Comparison of ENCODE assay signal across 8 mouse cellular contexts in genomic region chr5:120510982-120511642, GRCm38 (mm10). TPM values are rescaled to one million over a fixed set of nuclear protein-coding genes. Genes with fewer than 3 reads are reported as not detected.
DNase-seq lines count a peak whose midpoint lies in the region; ATAC-seq and TF ChIP-seq lines count a peak whose summit lies in the region.

Gene Slc8b1 (plus strand): TSS chr5:120511168.

- no peaks in the 10 kb centered on the region for H3K9me3 ChIP-seq in MEL (replicated peaks; ENCODE audit: insufficient read depth, low read length)
- H3K9me3 ChIP-seq in hindbrain, embryonic 10.5 days: peaks cover 5% of the 10 kb centered on the region
- no peaks in the 10 kb centered on the region for H3K9me3 ChIP-seq in lung, postnatal 0 days (ENCODE audit: low read length)

- H3K79me2 ChIP-seq in MEL (ENCODE audit: control insufficient read depth, insufficient read depth, low read length, poor library complexity): no peaks in the 10 kb centered on the region; the same call in 1 of the 2 replicates

- WGBS in hindbrain, embryonic 10.5 days: 1% methylated on average over 36 of the region's 36 CpGs
- WGBS in lung, postnatal 0 days: under 1% methylated on average over 36 of the region's 36 CpGs

- no peak for TF ChIP-seq CTCF in MEL (IDR thresholded peaks at IDR 0.05 in 2 of 3, conservative IDR thresholded peaks at IDR 0.05 in 1 of 3; ENCODE audit: control insufficient read depth in 1 of 3, insufficient read depth in 1 of 3, low read depth in 2 of 3, low read length in 3 of 3, poor library complexity in 1 of 3, severe bottlenecking in 1 of 3)
- no peak for TF ChIP-seq CTCF in lung, postnatal 0 days (IDR thresholded peaks at IDR 0.05)

- peaks cover 0 to 6% of the 10 kb centered on the region in 2 experiments; a peak in 1 of 4 replicates for H3K4me1 ChIP-seq in MEL (ENCODE audit: control insufficient read depth in 1 of 2, insufficient read depth in 2 of 2, low read length in 2 of 2)
- H3K4me1 ChIP-seq in hindbrain, embryonic 10.5 days (replicated peaks): peaks cover 51% of the 10 kb centered on the region
- H3K4me1 ChIP-seq in lung, postnatal 0 days (ENCODE audit: insufficient read depth, low read depth, low read length): peaks cover 6% of the 10 kb centered on the region

- no peak for TF ChIP-seq EP300 in MEL (IDR thresholded peaks at IDR 0.05; ENCODE audit: low read depth in 1 of 2, low read length in 2 of 2)
- TF ChIP-seq EP300 in lung, postnatal 0 days (IDR thresholded peaks at IDR 0.05): no peak

- DNase-seq in MEL (ENCODE audit: low read depth, low spot score): peak; percentile 91
- DNase-seq in cerebellum, adult 8-10 months: peak; percentile 91
- peak; percentile 95 for DNase-seq in hindbrain, embryonic 10.5 days (ENCODE audit: low spot score)
- peak; percentile 93 for DNase-seq in layer of hippocampus, adult 9-11 months
- peak; percentile 97 for DNase-seq in lung, postnatal 0 days (ENCODE audit: low spot score)
- DNase-seq in ovary, postnatal 14 days (ENCODE audit: low spot score): peak; percentile 96
- DNase-seq in thymus, postnatal 14 days: peak; percentile 95

- no peak for TF ChIP-seq RAD21 in MEL (IDR thresholded peaks at IDR 0.05; ENCODE audit: low read depth, low read length)

- no peak within 1 kb of the TSS for H3K27ac ChIP-seq in MEL (ENCODE audit: control insufficient read depth, low read depth, low read length)
- peak within 1 kb of the TSS; percentile 82 for H3K27ac ChIP-seq in hindbrain, embryonic 10.5 days
- H3K27ac ChIP-seq in lung, postnatal 0 days (ENCODE audit: low read length): peak within 1 kb of the TSS; percentile 71

- TF ChIP-seq POLR2A in MEL (IDR thresholded peaks at IDR 0.05; ENCODE audit: control insufficient read depth in 1 of 2, insufficient read depth in 1 of 2, low read depth in 1 of 2, low read length in 2 of 2, poor library complexity in 1 of 2): peak; percentile 51 to 64; a peak in 1 of 4 replicates

- H3K4me3 ChIP-seq in MEL (ENCODE audit: control insufficient read depth in 1 of 2, insufficient read depth in 1 of 2, low read depth in 2 of 2, low read length in 2 of 2): peak within 1 kb of the TSS; percentile 76 to 99
- peak within 1 kb of the TSS; percentile 57 for H3K4me3 ChIP-seq in hindbrain, embryonic 10.5 days
- peak within 1 kb of the TSS; percentile 55 for H3K4me3 ChIP-seq in lung, postnatal 0 days (ENCODE audit: low read depth, low read length)

- peaks cover 0 to 3% of the 10 kb centered on the region in 2 experiments; a peak in 1 of 4 replicates for H3K36me3 ChIP-seq in MEL (ENCODE audit: control insufficient read depth in 1 of 2, insufficient read depth in 2 of 2, low read length in 2 of 2)
- H3K36me3 ChIP-seq in hindbrain, embryonic 10.5 days: no peaks in the 10 kb centered on the region
- H3K36me3 ChIP-seq in lung, postnatal 0 days (ENCODE audit: insufficient read depth, low read length): no peaks in the 10 kb centered on the region

- peak; percentile 85; the same call in 1 of the 2 replicates for ATAC-seq in frontal cortex, adult (ENCODE audit: low TSS enrichment)
- peak; percentile 96 for ATAC-seq in lung, postnatal 0 days

- peak within 1 kb of the TSS; percentile 70 for H3K4me2 ChIP-seq in lung, postnatal 0 days (replicated peaks; ENCODE audit: low read depth, low read length)

- peak within 1 kb of the TSS; percentile 76 for H3K9ac ChIP-seq in MEL (ENCODE audit: control insufficient read depth, low read depth, low read length, poor library complexity, severe bottlenecking)
- H3K9ac ChIP-seq in lung, postnatal 0 days (replicated peaks; ENCODE audit: low read depth): peak within 1 kb of the TSS; percentile 43

- H3K27me3 ChIP-seq in MEL (ENCODE audit: control insufficient read depth in 1 of 2, insufficient read depth in 2 of 2, low read length in 2 of 2): no peaks in the 10 kb centered on the region
- peaks cover 19% of the 10 kb centered on the region for H3K27me3 ChIP-seq in hindbrain, embryonic 10.5 days (ENCODE audit: insufficient read depth, poor library complexity, severe bottlenecking)
- H3K27me3 ChIP-seq in lung, postnatal 0 days (replicated peaks; ENCODE audit: insufficient read depth, low read length): no peaks in the 10 kb centered on the region

TF ChIP-seq in MEL, 35 proteins besides CTCF, POLR2A, EP300 and RAD21:
- peak; percentile 82 for TF ChIP-seq ZNF384 (IDR thresholded peaks at IDR 0.05; ENCODE audit: low read depth, low read length)
- no peak for TF ChIP-seq USF2 (IDR thresholded peaks at IDR 0.05; ENCODE audit: borderline replicate concordance in 1 of 2, insufficient read depth in 1 of 2, low read depth in 1 of 2, low read length in 2 of 2)
- TF ChIP-seq POLR2AphosphoS5 (IDR thresholded peaks at IDR 0.05; ENCODE audit: borderline replicate concordance, low read depth, low read length): no peak
- TF ChIP-seq POLR2AphosphoS2 (IDR thresholded peaks at IDR 0.05; ENCODE audit: low read length): no peak; the same call in 1 of the 2 replicates
- TF ChIP-seq ZKSCAN1 (IDR thresholded peaks at IDR 0.05; ENCODE audit: low read depth, low read length): no peak
- TF ChIP-seq MYC (IDR thresholded peaks at IDR 0.05; ENCODE audit: low read depth, low read length): no peak
- TF ChIP-seq RCOR1 (IDR thresholded peaks at IDR 0.05; ENCODE audit: low read depth, low read length): no peak
- TF ChIP-seq TBP (IDR thresholded peaks at IDR 0.05; ENCODE audit: low read depth, low read length): no peak
- TF ChIP-seq GABPA (IDR thresholded peaks at IDR 0.05; ENCODE audit: low read depth, low read length): no peak
- TF ChIP-seq USF1 (IDR thresholded peaks at IDR 0.05; ENCODE audit: low read depth, low read length): peak; percentile 32; the same call in 1 of the 2 replicates
- TF ChIP-seq MAFK (IDR thresholded peaks at IDR 0.05; ENCODE audit: borderline replicate concordance, low read depth, low read length): no peak
- TF ChIP-seq MAX (IDR thresholded peaks at IDR 0.05; ENCODE audit: low read length): peak; percentile 20; the same call in 1 of the 2 replicates
- TF ChIP-seq ZC3H11A (IDR thresholded peaks at IDR 0.05; ENCODE audit: low read depth, low read length): no peak
- no peak for TF ChIP-seq ETS1 (IDR thresholded peaks at IDR 0.05; ENCODE audit: low read depth, low read length)
- TF ChIP-seq ELF1 (IDR thresholded peaks at IDR 0.05; ENCODE audit: low read depth, low read length): 0 out of 2 replicates have a peak, but pooled peaks have one; percentile 23
- no peak for TF ChIP-seq JUND (IDR thresholded peaks at IDR 0.05; ENCODE audit: low read depth, low read length)
- peak; percentile 30; the same call in 1 of the 2 replicates for TF ChIP-seq MXI1 (IDR thresholded peaks at IDR 0.05; ENCODE audit: low read depth, low read length)
- no peak for TF ChIP-seq GATA1 (IDR thresholded peaks at IDR 0.05; ENCODE audit: low read depth, low read length)
- no peak for TF ChIP-seq E2F4 (IDR thresholded peaks at IDR 0.05; ENCODE audit: borderline replicate concordance, low read depth, low read length)
- TF ChIP-seq CHD1 (IDR thresholded peaks at IDR 0.05; ENCODE audit: low read depth, low read length): no peak
- no peak for TF ChIP-seq NRF1 (IDR thresholded peaks at IDR 0.05; ENCODE audit: insufficient read depth, low read depth, low read length, poor library complexity, severe bottlenecking)
- peak; percentile 86 for TF ChIP-seq MAZ (IDR thresholded peaks at IDR 0.05; ENCODE audit: low read depth, low read length)
- no peak for TF ChIP-seq KAT2A (conservative IDR thresholded peaks at IDR 0.05; ENCODE audit: low read depth, low read length)
- TF ChIP-seq NELFE (IDR thresholded peaks at IDR 0.05; ENCODE audit: low read depth, low read length): peak; percentile 59
- TF ChIP-seq ZMIZ1 (IDR thresholded peaks at IDR 0.05; ENCODE audit: low read depth, low read length): no peak
- no peak for TF ChIP-seq MYB (IDR thresholded peaks at IDR 0.05; ENCODE audit: low read depth, low read length)
- TF ChIP-seq SMC3 (IDR thresholded peaks at IDR 0.05; ENCODE audit: low read depth, low read length): no peak
- TF ChIP-seq BHLHE40 (IDR thresholded peaks at IDR 0.05; ENCODE audit: borderline replicate concordance, low read depth, low read length): no peak
- TF ChIP-seq MEF2A (IDR thresholded peaks at IDR 0.05; ENCODE audit: extremely low read depth, insufficient replicate concordance, low read depth, low read length, poor library complexity, severe bottlenecking): no peak
- 0 out of 2 replicates have a peak, but pooled peaks have one; percentile 12 for TF ChIP-seq TCF12 (IDR thresholded peaks at IDR 0.05; ENCODE audit: low read depth, low read length)
- peak; percentile 64 for TF ChIP-seq SIN3A (IDR thresholded peaks at IDR 0.05; ENCODE audit: low read length)
- no peak for TF ChIP-seq UBTF (IDR thresholded peaks at IDR 0.05; ENCODE audit: borderline replicate concordance, insufficient read depth, low read depth, low read length)
- peak; percentile 40; the same call in 1 of the 2 replicates for TF ChIP-seq HCFC1 (IDR thresholded peaks at IDR 0.05; ENCODE audit: low read depth, low read length)
- TF ChIP-seq TAL1 (IDR thresholded peaks at IDR 0.05; ENCODE audit: low read length): no peak
- TF ChIP-seq CHD2 (IDR thresholded peaks at IDR 0.05; ENCODE audit: low read length): no peak
TF ChIP-seq in MEL: peak in this region for 10.

RNA-seq across cellular contexts. Expression of gene Slc8b1, which starts in this region (rescaled TPM):
- total RNA-seq in MEL (2012; rRNA removed): 2.3 and 2.7 TPM in 2 replicates
- polyA plus RNA-seq in MEL (2012; ENCODE audit: insufficient read depth in 1 of 2, insufficient read length in 2 of 2, low read depth in 1 of 2, low replicate concordance in 2 of 2, missing spikeins in 1 of 2): 1 to 10 TPM in 1 of 2 experiments, not detected in 1; 5.9 TPM
- polyA plus RNA-seq in hindbrain, embryonic 10.5 days (2016; fragmentation: Nextera tagmentation; extraction: Ambion mirVana): 4.4 and 5.8 TPM in 2 replicates
- polyA plus RNA-seq in lung, postnatal 0 days (2015; fragmentation: Nextera tagmentation; extraction: Ambion mirVana): 12.1 and 14.7 TPM in 2 replicates
